Mouse (Mus musculus) liver, postnatal 0 days (tissue): Measurements from ENCODE around the gene Tmem86a.

Source experiments
- CTCF ChIP-seq: sonication (generic); IDR thresholded peaks from 2 replicates; pipeline ENCODE4 v1.5.1; 2016; ENCODE audit warnings: antibody characterized with exemption, low read depth
- EP300 ChIP-seq: IDR thresholded peaks from 2 replicates; pipeline ENCODE4 v1.6.1; 2016; ENCODE audit warnings: antibody characterized with exemption, low read depth, mild to moderate bottlenecking

DNA sequence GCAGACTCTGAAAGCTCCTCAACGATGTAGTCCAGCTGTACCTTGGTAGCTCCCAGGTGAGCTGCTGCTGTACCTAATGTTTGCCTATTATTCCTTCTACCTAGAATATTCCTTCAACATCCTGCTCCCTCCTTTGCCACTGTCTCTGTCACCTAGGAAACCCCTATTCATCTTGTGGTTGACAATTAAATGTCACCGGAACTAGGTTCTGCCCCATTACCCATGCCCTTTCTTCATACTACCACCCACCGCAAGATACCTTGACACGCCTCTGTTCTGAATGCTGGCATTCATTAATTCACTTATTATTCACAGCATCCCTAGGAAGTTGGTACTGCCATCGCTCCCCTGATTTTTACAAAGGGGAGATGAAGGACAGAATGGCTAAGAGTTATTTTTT, 43.5 kb downstream of the Tmem86a start:
- no peak for TF ChIP-seq CTCF
- no peak for TF ChIP-seq EP300
